Mouse (Mus musculus) liver, adult 2 months (tissue): ENCODE results near the gene Lcn3.

Experiments
- CTCF ChIP-seq: fragments of 200-500 bp; IDR thresholded peaks from 2 replicates; pipeline ENCODE4 v1.5.1; 2011; ENCODE audit warnings: low read depth, low read length, control low read depth
- POLR2A ChIP-seq: fragments of 200-500 bp; IDR thresholded peaks from 2 replicates; pipeline ENCODE4 v1.6.1; 2011; ENCODE audit warnings: low read length, control low read depth; ENCODE audit not compliant: insufficient read depth; ENCODE audit errors: extremely low read depth

DNA sequence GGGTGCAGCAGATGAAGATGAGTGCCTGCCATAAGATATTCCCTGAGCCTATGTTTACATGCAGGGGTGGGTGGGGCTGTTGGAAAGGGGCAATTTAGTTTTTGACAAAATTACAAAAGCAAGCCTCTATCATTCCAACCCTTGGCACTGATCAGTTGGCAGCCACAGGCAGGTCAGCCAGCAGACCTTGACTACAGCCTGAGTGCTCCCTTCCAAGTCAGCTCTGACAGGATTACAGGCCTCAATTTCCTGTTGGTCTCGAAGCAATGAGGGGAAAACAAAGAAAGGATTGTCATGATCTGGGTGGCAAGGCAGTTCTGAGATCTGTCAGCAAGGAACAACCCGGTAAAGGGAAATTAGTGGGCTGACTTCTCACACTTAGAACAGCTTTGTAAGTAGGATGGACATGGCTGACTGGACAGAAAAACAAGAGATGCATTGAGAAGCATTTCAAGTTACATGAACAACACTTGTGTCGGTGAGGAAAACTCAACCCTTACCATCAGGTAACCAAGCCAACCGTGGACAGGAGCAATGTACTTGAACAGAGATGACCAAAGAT is 7.2 kb upstream of the Lcn3 start:
- TF ChIP-seq CTCF (no peak), POLR2A (no peak)
